Mouse (Mus musculus): ENCODE results near the gene Ebpl. TPM values are rescaled to one million over a fixed set of nuclear protein-coding genes. Genes with fewer than 3 reads are reported as not detected.
"Not testable (repeated sequence)": the region's sequence is repeated elsewhere in the genome, so short reads cannot be mapped to it uniquely, and the experiment has no call there.

Ebpl gene
- polyA plus RNA-seq, 1 experiment = 1.3 TPM

- Histone ChIP-seq H3K27me3 (ENCODE audit: control insufficient read depth, insufficient read depth, insufficient read length) (no peaks in the 10 kb centered on the region), H3K4me3 (no peak overlapping the region), H3ac (ENCODE audit: control insufficient read depth, insufficient read length) (no peak overlapping the region), H3K79me2 (ENCODE audit: control insufficient read depth, insufficient read depth) (no peaks in the 10 kb centered on the region), H3K4me2 (ENCODE audit: low read depth) (peak overlapping the region; percentile 74), H3K36me3 (ENCODE audit: control insufficient read depth, insufficient read depth) (no peaks in the 10 kb centered on the region)
- TF ChIP-seq POLR2AphosphoS2 (IDR thresholded peaks at IDR 0.05; ENCODE audit: insufficient read length, low read depth) (no peak), E2F4 (IDR thresholded peaks at IDR 0.05; ENCODE audit: insufficient read depth) (no peak), CEBPB (IDR thresholded peaks at IDR 0.05; ENCODE audit: insufficient read depth, poor library complexity, severe bottlenecking) (no peak), TCF12 (IDR thresholded peaks at IDR 0.05; ENCODE audit: insufficient read depth, poor library complexity, severe bottlenecking) (peak; percentile 42), MYOD1 (IDR thresholded peaks at IDR 0.05; ENCODE audit: control insufficient read depth in 1 of 3, insufficient read length in 2 of 3, low read depth in 2 of 3) (peak; percentile 70 to 81 (median 80)), REST (IDR thresholded peaks at IDR 0.05; ENCODE audit: insufficient read depth, insufficient read length) (no peak), MYOG (IDR thresholded peaks at IDR 0.05; ENCODE audit: control insufficient read depth in 1 of 3, insufficient read depth in 1 of 3, insufficient read length in 2 of 3, low read depth in 2 of 3) (peak in 2 of 3 experiments; percentile 17 to 58), USF1 (IDR thresholded peaks at IDR 0.05; ENCODE audit: low read depth) (no peak)
Observed at GRCm38 (mm10) chr14:61330996-61331561, 29.2 kb downstream of the Ebpl start.

- Histone ChIP-seq H3K27me3 (ENCODE audit: control insufficient read depth, insufficient read depth, insufficient read length) (no peaks in the 10 kb centered on the region), H3K79me2 (ENCODE audit: control insufficient read depth, insufficient read depth) (no peaks in the 10 kb centered on the region), H3K4me3 (no peak overlapping the region), H3K4me2 (ENCODE audit: low read depth) (peak overlapping the region; percentile 74), H3ac (ENCODE audit: control insufficient read depth, insufficient read length) (no peak overlapping the region), H3K36me3 (ENCODE audit: control insufficient read depth, insufficient read depth) (no peaks in the 10 kb centered on the region)
- TF ChIP-seq USF1 (IDR thresholded peaks at IDR 0.05; ENCODE audit: low read depth) (no peak), TCF12 (IDR thresholded peaks at IDR 0.05; ENCODE audit: insufficient read depth, poor library complexity, severe bottlenecking) (no peak), CEBPB (IDR thresholded peaks at IDR 0.05; ENCODE audit: insufficient read depth, poor library complexity, severe bottlenecking) (no peak), MAX (IDR thresholded peaks at IDR 0.05; ENCODE audit: low read depth) (no peak), MYOG (IDR thresholded peaks at IDR 0.05; ENCODE audit: control insufficient read depth in 1 of 3, insufficient read depth in 1 of 3, insufficient read length in 2 of 3, low read depth in 2 of 3) (no peak)
Observed at GRCm38 (mm10) chr14:61330591-61330990, 29.6 kb downstream of the Ebpl start.

GRCm38 (mm10) chr14:61327618-61328450 lies 32.4 kb downstream of the Ebpl start:
- Histone ChIP-seq H3ac (ENCODE audit: control insufficient read depth, insufficient read length) (no peak overlapping the region), H3K27me3 (ENCODE audit: control insufficient read depth, insufficient read depth, insufficient read length) (no peaks in the 10 kb centered on the region), H3K4me2 (ENCODE audit: low read depth) (peak overlapping the region; percentile 56), H3K36me3 (ENCODE audit: control insufficient read depth, insufficient read depth) (no peaks in the 10 kb centered on the region), H3K79me2 (ENCODE audit: control insufficient read depth, insufficient read depth) (no peaks in the 10 kb centered on the region), H3K4me3 (no peak overlapping the region)
- no peak for TF ChIP-seq SRF (IDR thresholded peaks at IDR 0.05; ENCODE audit: control insufficient read depth, insufficient read length, low read depth)
- no peak for TF ChIP-seq MYOD1 (IDR thresholded peaks at IDR 0.05; ENCODE audit: control insufficient read depth in 1 of 3, insufficient read length in 2 of 3, low read depth in 2 of 3)
- no peak for TF ChIP-seq POLR2A (IDR thresholded peaks at IDR 0.05; ENCODE audit: insufficient read length, low read depth)
- no peak for TF ChIP-seq TCF3 (IDR thresholded peaks at IDR 0.05; ENCODE audit: insufficient read length, low read depth)
- TF ChIP-seq MAX (IDR thresholded peaks at IDR 0.05; ENCODE audit: low read depth) = no peak
- no peak for TF ChIP-seq TCF12 (IDR thresholded peaks at IDR 0.05; ENCODE audit: insufficient read depth, poor library complexity, severe bottlenecking)
- TF ChIP-seq CEBPB (IDR thresholded peaks at IDR 0.05; ENCODE audit: insufficient read depth, poor library complexity, severe bottlenecking) = no peak
- TF ChIP-seq POLR2AphosphoS2 (IDR thresholded peaks at IDR 0.05; ENCODE audit: insufficient read length, low read depth) = no peak
- TF ChIP-seq E2F4 (IDR thresholded peaks at IDR 0.05; ENCODE audit: insufficient read depth) = no peak
- no peak for TF ChIP-seq USF1 (IDR thresholded peaks at IDR 0.05; ENCODE audit: low read depth)
- TF ChIP-seq REST (IDR thresholded peaks at IDR 0.05; ENCODE audit: insufficient read depth, insufficient read length) = no peak

- H3K79me2 ChIP-seq (ENCODE audit: control insufficient read depth, insufficient read depth); H3K36me3 ChIP-seq (ENCODE audit: control insufficient read depth, insufficient read depth); H3K27me3 ChIP-seq (ENCODE audit: control insufficient read depth, insufficient read depth, insufficient read length); H3K4me3 ChIP-seq; H3ac ChIP-seq (ENCODE audit: control insufficient read depth, insufficient read length): not testable (repeated sequence)
- H3K4me2 ChIP-seq (ENCODE audit: low read depth) = peak overlapping the region; percentile 51
Observed at GRCm38 (mm10) chr14:61327007-61327406, 33.2 kb downstream of the Ebpl start.

- TF ChIP-seq POLR2A (IDR thresholded peaks at IDR 0.05; ENCODE audit: insufficient read length, low read depth) = no peak
Observed at GRCm38 (mm10) chr14:61322740-61323139, 37.5 kb downstream of the Ebpl start.

More at GRCm38 (mm10) chr14:61322740-61323139, 37.5 kb downstream of the Ebpl start:
- Histone ChIP-seq H3K79me2 (ENCODE audit: control insufficient read depth, insufficient read depth) (no peaks in the 10 kb centered on the region), H3ac (ENCODE audit: control insufficient read depth, insufficient read length) (no peak overlapping the region), H3K4me2 (ENCODE audit: low read depth) (no peak overlapping the region), H3K4me3 (no peak overlapping the region), H3K27me3 (ENCODE audit: control insufficient read depth, insufficient read depth, insufficient read length) (no peaks in the 10 kb centered on the region), H3K36me3 (ENCODE audit: control insufficient read depth, insufficient read depth) (no peaks in the 10 kb centered on the region)

All from myocyte (in vitro differentiated cells).